Mouse (Mus musculus) ES-CJ7 (cell line): ENCODE results near the gene Cab39l.

ENCODE experiments used
- DNase-seq: peaks from one replicate; pipeline ENCODE4 v3.0.0; 2011; ENCODE audit warnings: low read depth, low spot score

Gene Cab39l

GRCm38 (mm10) chr14:59506139-59506538, 65.4 kb downstream of the Cab39l start:
- DNase-seq, result no peak

GRCm38 (mm10) chr14:59513922-59514444, 73.2 kb downstream of the Cab39l start:
- DNase-seq, result no peak

DNA sequence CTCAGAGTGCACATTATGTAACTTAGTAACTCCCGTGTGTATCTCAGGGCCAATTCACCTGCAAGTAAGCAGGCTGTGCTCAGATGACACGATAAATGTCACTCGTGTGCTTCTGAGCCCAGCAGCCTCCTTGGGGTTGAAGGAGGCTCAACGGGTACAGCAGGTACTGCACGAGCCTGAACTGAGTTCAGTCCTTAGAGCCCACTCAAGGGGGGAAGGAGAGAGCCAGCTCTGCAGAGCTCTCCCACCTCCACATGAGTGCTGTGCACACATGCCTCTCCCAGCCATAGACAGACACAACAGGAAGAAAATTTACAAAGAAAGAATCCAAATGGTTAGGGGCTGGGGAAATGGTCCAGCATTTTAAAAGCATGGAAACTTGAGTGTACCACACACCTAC, 85.1 kb downstream of the Cab39l start:
- DNase-seq, result no peak

DNA sequence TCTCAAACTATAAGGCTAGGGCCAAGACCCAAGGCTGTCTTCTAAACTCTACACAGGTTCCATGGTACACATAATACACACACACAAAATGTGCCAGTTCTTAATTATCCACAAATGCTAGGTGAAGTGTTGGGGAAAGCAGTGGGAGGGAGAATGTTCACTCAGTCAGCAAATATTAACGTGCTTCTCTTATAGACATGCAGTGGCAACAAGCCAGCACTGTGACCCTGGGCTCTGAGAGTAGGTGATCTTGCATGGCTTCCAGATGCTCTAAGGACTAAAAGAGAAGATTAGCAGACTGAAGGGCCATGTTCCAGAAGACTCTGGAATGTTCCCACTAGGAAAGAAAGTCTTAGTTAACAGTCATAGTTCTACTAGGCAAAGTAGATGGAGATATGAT, 90.0 kb downstream of the Cab39l start:
- DNase-seq, result no peak

GRCm38 (mm10) chr14:59532986-59533385, 92.2 kb downstream of the Cab39l start:
- DNase-seq, result no peak

- DNase-seq, result peak; percentile 15
Measured at GRCm38 (mm10) chr14:59533908-59534307, 93.1 kb downstream of the Cab39l start.

DNA sequence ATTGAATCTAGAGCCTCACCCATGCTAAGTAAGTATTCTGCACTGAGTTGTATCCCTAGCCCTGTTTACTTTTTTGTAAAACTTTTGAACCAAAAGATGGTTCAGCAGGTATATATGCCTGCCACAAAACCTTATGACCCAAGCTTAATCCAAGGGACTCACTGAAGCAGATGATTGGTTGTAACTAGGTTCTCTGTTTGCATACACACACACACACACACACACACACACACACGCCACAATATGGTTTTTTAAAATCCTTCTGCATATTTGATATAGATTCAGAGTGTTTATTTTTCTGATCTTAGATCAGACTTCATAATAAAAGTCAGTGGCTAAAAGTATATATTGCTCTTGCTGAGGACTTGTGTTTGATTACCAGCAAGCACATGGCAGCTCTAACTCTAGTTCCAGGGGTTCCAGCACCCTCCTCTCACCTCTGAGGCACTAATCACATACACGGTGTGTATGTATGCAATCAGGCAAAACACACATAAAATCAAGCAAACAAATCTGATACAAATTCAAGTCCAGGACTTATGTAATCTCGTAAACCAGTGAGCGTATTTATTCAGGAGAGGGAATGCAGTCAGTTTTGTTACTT, 97.2 kb downstream of the Cab39l start:
- no peak for DNase-seq

- no peak for DNase-seq
Measured at GRCm38 (mm10) chr14:59540230-59540629, 99.5 kb downstream of the Cab39l start.

GRCm38 (mm10) chr14:59540761-59541160, 100.0 kb downstream of the Cab39l start:
- no peak for DNase-seq

- DNase-seq, result no peak
Measured at GRCm38 (mm10) chr14:59543158-59543826, 102.5 kb downstream of the Cab39l start.

DNA sequence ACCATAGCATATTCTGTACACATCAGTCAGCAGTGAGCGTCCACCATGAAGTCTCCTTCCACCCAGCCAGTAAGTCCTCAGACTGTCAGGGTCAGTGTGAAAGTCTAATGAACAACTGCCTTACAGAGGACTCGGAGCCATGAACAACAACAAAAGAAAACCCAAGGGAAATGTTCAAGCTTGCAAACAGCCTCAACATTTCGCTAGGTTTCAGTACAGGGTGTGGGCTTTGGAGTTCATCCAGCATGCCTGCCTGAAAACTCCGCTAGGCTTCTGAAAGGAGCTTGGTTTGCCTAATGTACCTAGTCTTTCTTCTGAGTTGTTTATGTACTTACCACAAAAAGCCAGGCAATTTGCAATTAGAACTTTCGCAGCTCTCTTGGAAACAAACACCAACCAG, 103.2 kb downstream of the Cab39l start:
- no peak for DNase-seq

GRCm38 (mm10) chr14:59546162-59546880, 105.5 kb downstream of the Cab39l start:
- no peak for DNase-seq

GRCm38 (mm10) chr14:59547530-59547929, 106.8 kb downstream of the Cab39l start:
- DNase-seq, result no peak

- DNase-seq, result no peak
Measured at GRCm38 (mm10) chr14:59548532-59548931, 107.8 kb downstream of the Cab39l start.

DNA sequence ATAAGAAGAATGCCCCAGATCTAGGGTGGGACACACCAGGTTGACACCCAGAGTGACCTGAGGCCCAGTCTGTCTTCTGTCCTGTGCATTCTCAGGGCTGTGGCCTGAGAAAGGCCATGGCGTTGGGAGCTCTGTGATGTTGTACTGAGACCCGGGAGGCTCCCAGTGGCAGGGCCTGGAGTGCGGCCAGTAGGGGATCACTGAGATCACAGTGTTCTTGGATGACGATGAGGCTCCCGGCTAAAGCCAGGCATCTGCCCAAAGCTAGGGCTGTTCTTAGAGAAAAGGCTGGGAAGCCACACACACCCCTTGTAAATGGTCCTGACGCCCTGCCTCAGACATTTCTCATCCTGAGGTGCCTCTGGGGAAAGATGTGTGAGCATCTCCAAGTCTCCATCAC, 108.3 kb downstream of the Cab39l start:
- DNase-seq, result no peak

GRCm38 (mm10) chr14:59550841-59551240, 110.1 kb downstream of the Cab39l start:
- peak; percentile 57 for DNase-seq

DNA sequence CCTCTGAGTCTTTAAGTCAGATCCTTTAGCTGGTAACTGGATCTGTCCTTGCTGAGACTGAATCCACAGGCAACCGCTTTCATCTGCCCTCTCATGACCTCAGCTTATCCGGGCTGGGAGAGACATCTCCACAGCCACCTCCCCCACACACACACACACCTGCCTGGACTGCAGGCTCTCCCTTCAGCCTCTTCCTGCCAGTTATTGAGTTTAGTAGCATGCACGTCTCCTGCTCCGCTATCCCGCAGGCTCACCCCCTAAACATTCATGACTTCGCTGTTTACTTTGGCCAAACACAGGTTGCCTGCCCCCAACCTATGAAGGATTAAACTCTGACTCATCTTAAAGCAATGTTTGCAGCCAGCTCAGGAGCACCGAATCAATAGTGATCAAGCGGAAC, 111.2 kb downstream of the Cab39l start:
- DNase-seq, result peak; percentile 39

- DNase-seq, result peak; percentile 34
Measured at GRCm38 (mm10) chr14:59554025-59554424, 113.3 kb downstream of the Cab39l start.

GRCm38 (mm10) chr14:59555018-59555417, 114.2 kb downstream of the Cab39l start:
- no peak for DNase-seq

DNA sequence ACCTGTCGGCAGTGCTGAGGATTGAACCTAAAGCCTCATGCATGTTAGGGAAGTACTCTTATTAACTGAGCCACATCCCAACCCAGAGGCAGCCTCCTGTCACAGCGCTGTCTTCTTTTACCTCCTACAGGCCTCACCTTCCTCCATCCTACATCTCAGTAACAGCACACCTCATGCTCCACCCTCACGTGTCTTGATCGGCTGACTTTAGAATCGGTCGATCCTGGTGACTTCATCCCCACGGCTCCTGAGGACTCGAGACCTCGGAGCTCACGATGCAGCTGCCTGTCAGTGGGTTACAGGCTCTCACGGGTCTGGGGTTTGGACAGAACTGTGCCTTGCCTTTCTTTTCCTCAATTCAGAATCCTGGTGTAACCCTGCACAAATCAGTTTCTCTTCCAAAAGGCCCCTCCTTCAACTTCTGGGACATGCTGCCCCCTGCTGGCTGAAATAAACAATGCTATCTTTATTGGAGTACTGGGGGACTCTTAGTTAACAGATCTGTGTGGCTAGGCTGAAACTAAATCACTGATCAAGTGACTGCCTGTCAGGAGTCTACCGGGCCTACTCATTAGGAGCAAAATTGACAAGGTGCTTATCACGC, 115.3 kb downstream of the Cab39l start:
- DNase-seq, result peak; percentile 69

DNA sequence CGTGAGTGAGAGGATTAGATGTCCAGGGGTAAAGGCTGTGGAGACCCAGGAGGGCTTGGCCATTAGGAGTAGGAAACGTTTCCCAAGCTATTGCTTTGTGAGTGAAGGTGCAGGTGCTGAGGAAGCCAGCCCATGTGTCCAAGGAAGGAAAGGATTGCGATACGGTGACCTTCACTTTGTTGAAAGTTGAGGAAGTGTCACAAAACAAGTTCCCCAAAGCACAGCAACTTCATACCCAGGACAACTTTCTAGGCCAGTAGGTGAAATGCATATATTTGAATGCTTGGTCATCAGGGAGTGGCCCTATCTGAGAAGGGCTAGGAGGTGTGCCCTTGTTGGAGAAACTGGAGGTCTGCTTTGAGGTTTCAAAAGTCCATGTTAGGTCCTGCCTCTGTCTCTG, 116.3 kb downstream of the Cab39l start:
- DNase-seq, result no peak

GRCm38 (mm10) chr14:59557886-59558285, 117.1 kb downstream of the Cab39l start:
- DNase-seq, result no peak
